16 mouse cellular contexts compared by ENCODE assay signal in the genomic region with DNA sequence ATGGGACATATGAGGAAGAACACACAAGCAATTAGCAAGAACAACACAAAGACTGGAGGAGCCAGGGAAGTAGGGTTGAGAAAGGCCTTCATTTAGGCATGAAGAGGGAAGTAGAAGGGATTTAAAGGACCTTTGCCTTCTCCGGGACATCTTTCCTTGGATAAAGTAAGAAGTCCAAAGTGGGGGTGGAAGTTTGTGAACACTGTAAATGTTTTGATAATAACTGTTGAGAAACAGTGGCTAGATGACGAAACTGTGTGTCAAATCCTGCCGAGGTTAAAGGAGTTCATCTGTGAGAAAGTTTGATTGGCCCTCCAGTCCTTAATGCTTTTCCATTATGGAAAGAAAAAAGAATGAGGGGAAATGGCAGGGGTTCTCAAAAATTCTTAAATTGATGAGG.
"Had no signal": no experiment of that assay in that cellular context is flagged by ENCODE, and none has a peak within 500 bp of the region (broad histone marks: within the 10 kb centered on the region; RNA-seq: fewer than 3 reads in every experiment).

No protein-coding gene starts in this region.

- H3K9me3 ChIP-seq: liver, embryonic 13.5 days; liver, embryonic 15.5 days; midbrain, embryonic 10.5 days; midbrain, embryonic 12.5 days; neural tube, embryonic 12.5 days; stomach, embryonic 15.5 days had no signal

- H3K36me3 ChIP-seq: liver, embryonic 13.5 days; liver, embryonic 15.5 days; midbrain, embryonic 10.5 days; midbrain, embryonic 12.5 days; neural tube, embryonic 12.5 days; stomach, embryonic 15.5 days had no signal

- H3K9ac ChIP-seq: liver, embryonic 13.5 days; liver, embryonic 15.5 days; lung, embryonic 14.5 days; midbrain, embryonic 12.5 days; neural tube, embryonic 12.5 days; stomach, embryonic 15.5 days had no signal

- H3K4me3 ChIP-seq: liver, embryonic 13.5 days; liver, embryonic 15.5 days; midbrain, embryonic 10.5 days; midbrain, embryonic 12.5 days; neural tube, embryonic 12.5 days; stomach, embryonic 15.5 days had no signal

- DNase-seq: liver, embryonic 13.5 days; lung, adult 18-20 months; lung, embryonic 14.5 days; lung, postnatal 4 days; midbrain, embryonic 14.5 days; right cerebral cortex, postnatal 14 days; thymus, adult 2 months; thymus, postnatal 25 days; thymus, postnatal 4 days had no signal

- ATAC-seq: midbrain, embryonic 16.5 days had no signal

- H3K27ac ChIP-seq: liver, embryonic 13.5 days; liver, embryonic 15.5 days; midbrain, embryonic 10.5 days; midbrain, embryonic 12.5 days; neural tube, embryonic 12.5 days; stomach, embryonic 15.5 days; stomach, postnatal 0 days had no signal

- H3K27me3 ChIP-seq: liver, embryonic 13.5 days; liver, embryonic 15.5 days; midbrain, embryonic 12.5 days; neural tube, embryonic 12.5 days; stomach, embryonic 15.5 days had no signal

- H3K4me1 ChIP-seq: liver, embryonic 13.5 days; liver, embryonic 15.5 days; midbrain, embryonic 10.5 days; midbrain, embryonic 12.5 days; neural tube, embryonic 12.5 days; stomach, embryonic 15.5 days had no signal

- H3K4me2 ChIP-seq: liver, embryonic 13.5 days; liver, embryonic 15.5 days; lung, embryonic 14.5 days; midbrain, embryonic 12.5 days; neural tube, embryonic 12.5 days; stomach, embryonic 15.5 days had no signal
